Mouse (Mus musculus): ENCODE results near the gene Apobec1. TPM values are rescaled to one million over a fixed set of nuclear protein-coding genes. Genes with fewer than 3 reads are reported as not detected.

The Apobec1 gene
- polyA plus RNA-seq, 1 experiment: 14.6 TPM

DNA sequence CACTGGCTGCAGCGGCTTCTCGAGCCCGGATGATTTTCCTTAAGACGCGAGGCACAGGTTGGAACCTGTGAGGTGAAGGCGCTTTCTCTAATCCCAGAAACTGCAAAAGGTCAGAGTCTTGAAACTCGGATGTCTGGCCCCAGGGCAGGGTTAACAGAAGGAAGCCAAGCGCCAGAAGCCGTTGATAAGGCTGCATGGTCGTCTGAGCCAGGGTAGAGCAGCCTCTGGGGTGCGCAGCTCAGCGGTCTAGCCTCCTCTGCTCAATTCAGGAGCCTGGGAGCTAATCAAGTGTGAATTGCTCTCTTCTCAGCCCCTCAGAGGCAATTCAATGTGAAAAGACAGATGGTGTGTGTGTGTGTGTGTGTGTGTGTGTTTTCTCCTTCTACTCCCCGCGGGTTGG is 7.5 kb upstream of the Apobec1 start, which contains the start of gene Gdf3:
TSS of gene Gdf3 (minus strand) at position 317 of the 400 bp plus-strand sequence.
- Histone ChIP-seq H3K4me1 (ENCODE audit: control insufficient read depth, insufficient read depth, insufficient read length, low read length) (no peaks in the 10 kb centered on the region), H3K4me3 (ENCODE audit: insufficient read depth, low read depth, low read length) (no peak within 1 kb of the TSS), H3K27ac (replicated peaks; ENCODE audit: low read depth, low read length) (no peak within 1 kb of the TSS)

DNA sequence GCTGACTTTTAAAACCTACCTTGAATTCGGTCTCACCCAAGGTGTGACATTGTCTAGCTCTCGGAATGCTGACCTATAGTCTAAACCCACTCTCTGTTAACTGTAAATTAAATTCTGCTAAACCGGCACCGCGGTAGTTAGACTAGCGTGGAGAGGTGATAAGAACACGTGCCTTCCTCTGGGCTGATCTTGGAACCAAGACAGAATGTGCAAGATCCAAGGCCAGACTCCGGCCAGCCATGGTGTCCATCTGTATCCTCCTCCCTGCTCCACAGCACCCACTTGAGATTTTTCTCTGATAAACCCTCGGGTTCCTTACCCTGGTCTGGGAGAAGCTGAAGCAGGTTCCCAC is 7.1 kb upstream of the Apobec1 start:
- H3K27ac ChIP-seq (replicated peaks; ENCODE audit: low read depth, low read length): no peak overlapping the region
- no peaks in the 10 kb centered on the region for H3K4me1 ChIP-seq (ENCODE audit: control insufficient read depth, insufficient read depth, insufficient read length, low read length)
- no peak overlapping the region for H3K4me3 ChIP-seq (ENCODE audit: insufficient read depth, low read depth, low read length)

DNA sequence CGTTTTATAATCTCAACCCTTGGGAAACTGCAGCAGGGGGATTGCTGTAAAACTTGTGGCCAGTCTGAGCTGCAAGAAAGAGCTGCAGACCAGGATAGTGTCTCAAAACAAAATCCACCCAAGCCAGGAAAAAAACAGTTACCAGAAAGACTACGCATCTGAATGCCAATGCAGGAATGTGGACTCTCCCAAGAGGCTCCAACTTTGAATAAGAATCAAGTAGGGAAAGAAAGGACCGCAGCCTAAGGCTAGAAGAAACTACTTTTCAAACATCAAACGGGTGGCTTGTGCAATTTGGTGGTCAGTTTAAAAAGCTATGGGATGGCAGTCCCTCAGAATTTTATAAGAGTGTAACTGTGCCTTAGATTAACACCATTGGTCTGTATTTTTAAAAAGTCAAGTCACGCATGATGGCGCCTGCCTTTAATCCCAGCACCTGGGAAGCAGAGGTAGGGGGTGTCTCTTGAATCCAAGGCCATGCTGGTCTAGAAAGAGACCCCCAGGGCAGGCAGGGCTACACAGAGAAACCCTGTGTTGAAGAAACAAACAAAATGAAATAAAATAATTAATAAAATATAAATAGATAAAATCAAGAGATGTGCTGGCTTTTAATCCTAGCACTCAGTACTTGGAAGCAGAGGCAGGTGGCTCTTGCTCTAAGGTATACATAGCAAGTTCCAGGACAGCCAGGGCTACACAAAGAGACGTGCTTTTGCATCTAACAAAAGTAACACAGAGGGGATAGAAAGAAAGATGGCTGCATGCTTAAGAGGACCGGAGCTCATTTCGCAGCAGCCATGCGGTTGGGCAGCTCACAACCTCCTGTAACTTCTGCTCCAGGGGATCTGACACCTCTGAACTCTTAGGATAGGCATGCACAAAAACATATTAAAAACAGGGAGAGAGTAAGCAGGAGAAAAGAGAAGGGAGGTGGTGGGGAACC is 6.5 kb upstream of the Apobec1 start:
- Histone ChIP-seq H3K4me1 (ENCODE audit: control insufficient read depth, insufficient read depth, insufficient read length, low read length) (no peaks in the 10 kb centered on the region), H3K4me3 (ENCODE audit: insufficient read depth, low read depth, low read length) (no peak overlapping the region), H3K27ac (replicated peaks; ENCODE audit: low read depth, low read length) (no peak overlapping the region)

DNA sequence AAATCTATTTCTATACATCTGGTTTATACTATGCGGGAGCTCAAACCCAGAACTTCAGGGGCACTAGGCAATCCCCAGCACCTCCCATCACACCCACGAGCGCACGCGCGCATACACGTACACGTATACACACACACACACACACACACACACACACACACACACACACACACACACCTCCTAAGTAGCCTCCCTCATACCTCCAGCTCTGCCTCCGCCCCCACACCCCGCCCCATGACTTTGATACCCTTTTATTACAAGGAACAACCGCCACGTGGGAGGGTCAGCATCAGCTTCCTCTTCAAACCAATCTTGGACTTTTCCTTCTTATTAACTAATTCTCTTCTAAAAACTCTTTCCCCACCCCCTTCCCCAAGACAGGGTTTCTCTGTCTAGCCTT is 5.5 kb upstream of the Apobec1 start:
- H3K27ac ChIP-seq (replicated peaks; ENCODE audit: low read depth, low read length): no peak overlapping the region
- no peaks in the 10 kb centered on the region for H3K4me1 ChIP-seq (ENCODE audit: control insufficient read depth, insufficient read depth, insufficient read length, low read length)
- no peak overlapping the region for H3K4me3 ChIP-seq (ENCODE audit: insufficient read depth, low read depth, low read length)

DNA sequence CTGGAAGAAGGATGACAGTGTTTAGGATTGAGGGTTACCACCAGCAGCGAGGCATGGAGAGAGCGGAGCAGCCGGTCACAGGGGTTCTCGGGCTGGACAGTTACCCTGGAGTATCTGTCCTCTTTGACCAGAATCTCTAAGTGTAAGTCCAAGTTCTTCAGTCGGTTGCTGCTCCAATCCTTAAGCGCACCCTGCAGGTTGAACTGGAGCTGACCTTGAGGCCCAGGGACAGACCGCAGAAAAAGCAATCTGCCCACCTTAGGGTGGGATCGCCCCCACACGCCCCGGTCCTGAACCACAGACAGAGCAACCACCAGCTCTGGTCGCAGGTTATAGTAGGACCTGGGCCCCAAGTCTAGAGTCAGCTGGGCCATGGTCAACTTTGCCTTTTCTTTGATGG is 4.4 kb upstream of the Apobec1 start:
- no peaks in the 10 kb centered on the region for H3K4me1 ChIP-seq (ENCODE audit: control insufficient read depth, insufficient read depth, insufficient read length, low read length)
- H3K4me3 ChIP-seq (ENCODE audit: insufficient read depth, low read depth, low read length): no peak overlapping the region
- no peak overlapping the region for H3K27ac ChIP-seq (replicated peaks; ENCODE audit: low read depth, low read length)

DNA sequence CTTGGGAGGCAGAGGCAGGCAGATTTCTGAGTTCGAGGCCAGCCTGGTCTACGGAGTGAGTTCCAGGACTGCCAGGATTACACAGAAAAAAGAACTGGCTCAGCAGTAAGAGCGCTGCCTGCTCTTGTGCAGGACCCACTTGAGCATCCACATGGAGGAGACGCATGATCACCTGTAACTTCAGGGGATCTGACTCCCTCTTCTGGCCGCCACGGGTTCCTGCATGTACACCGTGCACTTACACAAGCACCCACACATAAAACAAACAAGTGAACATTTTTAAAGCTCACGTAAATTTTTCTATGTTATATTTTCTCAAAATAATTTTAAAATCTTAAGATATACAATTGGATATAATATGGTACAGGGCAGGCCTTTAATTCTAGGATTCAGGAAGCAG is 3.2 kb upstream of the Apobec1 start:
- H3K27ac ChIP-seq (replicated peaks; ENCODE audit: low read depth, low read length): no peak overlapping the region
- H3K4me1 ChIP-seq (ENCODE audit: control insufficient read depth, insufficient read depth, insufficient read length, low read length): no peaks in the 10 kb centered on the region
- H3K4me3 ChIP-seq (ENCODE audit: insufficient read depth, low read depth, low read length): no peak overlapping the region

DNA sequence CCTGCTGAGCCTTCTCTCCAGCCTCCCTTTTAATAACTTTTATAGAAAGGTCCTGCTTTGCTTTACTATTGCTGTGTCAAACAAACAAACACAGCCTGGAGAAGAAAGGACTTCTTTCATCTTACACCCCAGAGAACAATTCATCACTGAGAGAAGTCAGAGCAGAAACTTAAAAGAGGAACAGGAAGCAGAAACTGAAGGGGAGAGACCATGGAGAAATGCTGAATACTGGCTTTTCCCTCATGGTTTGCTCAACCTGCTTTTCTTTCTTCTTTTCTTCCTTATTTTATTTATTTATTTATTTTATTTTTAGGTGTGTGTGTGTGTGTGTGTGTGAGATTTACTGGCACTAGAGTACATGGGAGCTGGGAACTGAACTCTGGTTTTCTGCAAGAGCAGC is 2.0 kb upstream of the Apobec1 start:
- no peak overlapping the region for H3K4me3 ChIP-seq (ENCODE audit: insufficient read depth, low read depth, low read length)
- H3K27ac ChIP-seq (replicated peaks; ENCODE audit: low read depth, low read length): peak overlapping the region; percentile 70
- H3K4me1 ChIP-seq (ENCODE audit: control insufficient read depth, insufficient read depth, insufficient read length, low read length): no peaks in the 10 kb centered on the region

DNA sequence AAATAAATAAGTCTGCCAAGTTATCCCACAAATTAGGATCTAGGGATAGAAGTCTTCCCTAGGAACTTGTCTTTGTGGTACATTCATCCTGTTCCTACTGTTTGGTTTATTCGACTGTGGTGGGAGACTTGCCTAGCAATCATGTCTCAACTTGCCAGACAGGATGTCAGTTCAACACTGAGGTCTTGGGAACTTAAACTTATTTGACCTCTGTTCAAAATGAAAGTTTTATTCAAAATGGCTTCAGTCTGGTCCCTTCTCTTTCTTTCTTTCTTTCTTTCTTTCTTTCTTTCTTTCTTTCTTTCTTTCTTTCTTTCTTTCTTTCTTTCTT is 713 bp upstream of the Apobec1 start:
- Histone ChIP-seq H3K4me1 (ENCODE audit: control insufficient read depth, insufficient read depth, insufficient read length, low read length) (peaks cover 8% of the 10 kb centered on the region), H3K4me3 (ENCODE audit: insufficient read depth, low read depth, low read length) (0 out of 2 replicates have a peak overlapping the region, but pooled peaks have one; percentile 75), H3K27ac (replicated peaks; ENCODE audit: low read depth, low read length) (peak overlapping the region; percentile 93)

DNA sequence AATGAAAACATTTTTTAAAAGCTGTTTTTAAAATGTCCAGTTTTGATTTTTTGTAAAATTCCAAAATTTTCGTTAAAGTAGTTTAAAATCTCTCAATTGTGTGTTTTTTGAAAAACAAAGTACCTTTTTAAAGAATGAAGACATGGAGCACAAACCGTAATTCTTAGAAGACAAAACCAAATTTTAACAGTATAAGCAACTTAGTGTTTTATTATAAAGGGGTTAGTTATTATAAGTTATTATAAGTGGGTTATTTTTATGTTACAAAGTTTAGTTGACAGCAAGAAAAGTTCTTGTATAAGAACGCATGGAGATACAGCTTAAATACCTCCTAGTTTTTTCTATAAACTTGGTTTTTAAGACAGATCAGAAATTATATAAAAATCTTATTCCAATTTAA is 629 bp downstream of the Apobec1 start:
- H3K4me1 ChIP-seq (ENCODE audit: control insufficient read depth, insufficient read depth, insufficient read length, low read length): peaks cover 8% of the 10 kb centered on the region
- H3K4me3 ChIP-seq (ENCODE audit: insufficient read depth, low read depth, low read length): peak overlapping the region; percentile 75
- no peak overlapping the region for H3K27ac ChIP-seq (replicated peaks; ENCODE audit: low read depth, low read length)

DNA sequence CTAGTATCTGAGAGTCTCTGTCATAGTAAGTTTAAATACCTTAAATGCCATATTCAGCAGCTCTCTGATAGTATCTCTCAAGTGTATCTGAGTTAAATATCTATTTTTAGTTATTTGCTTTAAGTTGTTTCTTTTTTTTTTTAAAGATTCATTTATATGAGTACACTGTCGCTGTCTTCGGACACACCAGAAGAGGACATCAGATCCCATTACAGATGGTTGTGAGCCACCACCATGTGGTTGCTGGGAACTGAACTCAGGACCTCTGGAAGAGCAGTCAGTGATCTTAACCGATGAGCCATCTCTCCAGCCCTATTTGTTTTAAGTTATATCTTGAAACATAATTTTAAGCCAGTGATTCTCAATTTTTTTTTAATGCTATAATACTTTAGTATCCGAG is 1.2 kb downstream of the Apobec1 start:
- peak overlapping the region; percentile 38; the same call in 1 of the 2 replicates for H3K4me3 ChIP-seq (ENCODE audit: insufficient read depth, low read depth, low read length)
- H3K4me1 ChIP-seq (ENCODE audit: control insufficient read depth, insufficient read depth, insufficient read length, low read length): peaks cover 8% of the 10 kb centered on the region
- peak overlapping the region; percentile 59; the same call in 1 of the 2 replicates for H3K27ac ChIP-seq (replicated peaks; ENCODE audit: low read depth, low read length)

DNA sequence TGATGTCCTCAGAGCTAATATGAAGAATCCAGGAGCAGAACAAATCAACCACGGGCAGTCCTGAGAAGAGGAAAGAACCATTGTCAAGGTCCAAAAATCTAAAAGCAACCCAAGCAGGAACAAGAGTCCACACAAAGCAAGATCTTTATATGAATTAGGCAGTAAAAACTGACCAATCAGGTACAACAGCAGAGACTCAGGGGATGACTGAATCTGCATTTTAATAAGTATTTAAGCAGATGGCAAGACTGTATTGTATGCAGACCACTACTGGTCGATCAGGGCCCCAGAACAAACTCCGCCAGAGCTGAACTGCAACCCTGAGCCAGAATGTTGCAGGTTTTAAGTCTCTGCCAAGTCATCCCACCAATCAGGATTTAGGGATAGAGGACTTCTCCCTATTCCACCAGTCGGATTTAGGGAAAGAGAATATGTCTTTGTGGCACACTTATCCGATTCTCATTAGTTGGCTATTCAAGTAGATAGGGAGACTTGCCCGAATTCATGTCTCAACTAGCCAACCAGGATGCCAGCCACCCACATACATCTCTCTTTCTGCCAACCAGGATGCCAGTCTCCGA is 2.1 kb downstream of the Apobec1 start:
- H3K27ac ChIP-seq (replicated peaks; ENCODE audit: low read depth, low read length): peak overlapping the region; percentile 59
- H3K4me1 ChIP-seq (ENCODE audit: control insufficient read depth, insufficient read depth, insufficient read length, low read length): peaks cover 8% of the 10 kb centered on the region
- peak overlapping the region; percentile 27 for H3K4me3 ChIP-seq (ENCODE audit: insufficient read depth, low read depth, low read length)

DNA sequence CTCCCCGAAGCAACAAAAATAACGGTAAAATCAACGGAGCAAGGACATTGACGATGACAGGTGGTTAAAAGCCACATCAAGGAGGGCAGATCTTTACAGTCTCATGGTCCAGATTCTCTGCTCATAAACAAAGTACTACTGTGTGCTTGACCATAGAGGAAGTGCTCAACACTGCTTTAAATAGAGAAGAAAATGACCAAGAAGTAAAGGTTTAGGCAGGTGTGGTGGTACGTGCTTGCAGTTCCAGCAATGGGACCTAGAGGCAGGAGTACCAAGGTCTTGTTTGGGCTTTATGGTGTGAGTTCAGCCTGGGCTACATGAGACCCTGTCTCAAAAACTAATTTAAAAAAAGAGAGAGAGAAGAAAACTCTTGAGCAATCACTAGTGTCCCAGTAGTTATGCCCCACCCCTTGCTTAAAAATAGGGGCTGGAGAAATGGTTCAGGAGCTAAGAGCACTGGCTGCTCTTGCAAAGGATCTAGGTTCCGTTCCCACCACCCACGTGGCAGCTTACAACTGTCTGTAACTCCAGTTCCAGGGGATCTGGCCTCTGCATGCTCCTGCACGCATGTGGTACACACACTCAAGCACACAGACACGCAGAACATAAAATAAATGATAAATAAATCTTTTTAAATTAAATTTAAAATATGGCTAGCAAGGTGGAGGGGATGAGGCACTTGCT is 3.0 kb downstream of the Apobec1 start:
- H3K4me1 ChIP-seq (ENCODE audit: control insufficient read depth, insufficient read depth, insufficient read length, low read length): peaks cover 8% of the 10 kb centered on the region
- peak overlapping the region; percentile 59 for H3K27ac ChIP-seq (replicated peaks; ENCODE audit: low read depth, low read length)
- 0 out of 2 replicates have a peak overlapping the region, but pooled peaks have one; percentile 8 for H3K4me3 ChIP-seq (ENCODE audit: insufficient read depth, low read depth, low read length)

DNA sequence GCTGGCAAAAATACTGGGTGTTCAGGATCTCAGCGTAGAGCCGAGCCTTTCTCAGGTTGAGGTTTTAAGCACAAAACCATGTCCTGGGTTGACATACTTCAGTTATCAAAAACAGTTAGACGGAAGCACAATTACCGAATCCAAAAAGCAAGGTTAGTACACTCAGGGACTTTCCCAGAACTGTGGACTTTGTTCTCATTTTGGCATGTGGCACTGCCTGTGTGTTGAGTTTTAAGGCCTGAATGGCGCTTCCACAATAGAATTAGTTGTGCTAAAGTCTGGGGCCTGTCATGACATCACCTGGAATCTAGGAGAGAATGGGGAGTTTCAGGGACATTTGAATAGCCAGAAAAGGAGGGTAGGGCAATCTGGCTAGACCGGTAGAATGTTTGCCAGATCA is 3.8 kb downstream of the Apobec1 start:
- peak overlapping the region; percentile 8; the same call in 1 of the 2 replicates for H3K4me3 ChIP-seq (ENCODE audit: insufficient read depth, low read depth, low read length)
- peak overlapping the region; percentile 59 for H3K27ac ChIP-seq (replicated peaks; ENCODE audit: low read depth, low read length)
- H3K4me1 ChIP-seq (ENCODE audit: control insufficient read depth, insufficient read depth, insufficient read length, low read length): peaks cover 8% of the 10 kb centered on the region

DNA sequence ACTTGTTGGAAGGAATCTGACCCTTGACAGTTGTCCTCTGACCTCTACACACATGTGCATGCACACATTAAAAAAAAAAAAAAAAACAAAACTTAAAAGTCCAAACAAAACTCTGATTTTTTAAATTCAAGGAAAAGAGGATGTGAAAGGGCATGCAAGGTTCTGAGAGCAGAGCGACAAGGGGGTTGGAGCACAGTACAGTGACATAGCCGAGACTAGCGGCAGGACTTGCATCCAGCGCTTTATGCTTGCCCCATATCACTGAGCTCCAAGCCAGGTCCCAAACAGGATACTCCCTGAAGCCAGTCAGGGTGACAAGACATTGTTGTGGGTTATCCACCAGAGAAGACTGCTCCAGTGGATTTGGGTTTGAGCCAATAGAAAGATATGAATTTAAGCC is 4.2 kb downstream of the Apobec1 start:
- Histone ChIP-seq H3K4me1 (ENCODE audit: control insufficient read depth, insufficient read depth, insufficient read length, low read length) (peaks cover 8% of the 10 kb centered on the region), H3K27ac (replicated peaks; ENCODE audit: low read depth, low read length) (0 out of 2 replicates have a peak overlapping the region, but pooled peaks have one; percentile 49), H3K4me3 (ENCODE audit: insufficient read depth, low read depth, low read length) (peak overlapping the region; percentile 8; the same call in 1 of the 2 replicates)

DNA sequence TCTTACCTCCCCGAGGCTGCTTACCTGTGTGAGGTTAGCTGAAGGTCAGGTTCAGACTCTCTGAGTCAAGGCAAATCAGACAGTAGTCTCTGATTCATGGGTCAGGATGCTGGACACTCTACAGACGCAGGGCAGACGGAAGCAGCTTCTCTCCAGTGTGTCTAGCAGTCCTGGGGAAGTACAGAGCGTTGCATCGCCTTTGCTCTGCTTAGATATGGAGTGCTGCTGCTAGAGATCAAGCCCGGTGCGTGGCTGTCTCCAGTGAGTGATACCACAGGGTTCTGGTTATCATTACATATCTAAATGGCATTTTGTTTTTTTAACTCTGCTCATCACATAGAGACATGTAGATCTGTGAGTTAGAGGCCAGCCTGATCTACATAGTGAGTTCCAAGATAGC is 5.6 kb downstream of the Apobec1 start:
- Histone ChIP-seq H3K4me1 (ENCODE audit: control insufficient read depth, insufficient read depth, insufficient read length, low read length) (peaks cover 8% of the 10 kb centered on the region), H3K4me3 (ENCODE audit: insufficient read depth, low read depth, low read length) (no peak overlapping the region), H3K27ac (replicated peaks; ENCODE audit: low read depth, low read length) (0 out of 2 replicates have a peak overlapping the region, but pooled peaks have one; percentile 33)

Measured in brown adipose tissue, adult 24 weeks (tissue).